Mouse (Mus musculus) stomach, embryonic 15.5 days (tissue): ENCODE measurements around the gene Cybc1. TPM values are rescaled to one million over a fixed set of nuclear protein-coding genes. Genes with fewer than 3 reads are reported as not detected.
A peak's percentile ranks its signal among the peaks of the same experiment; 100 is the strongest.

Experiments
- ATAC-seq: fragments of 200-750 bp; cut with Nextera tagmentation; 2 replicates; pipeline ENCODE4 v1.8.0; 2017; ENCODE audit warnings: low read depth, moderate number of reproducible peaks, moderate TSS enrichment; ENCODE audit not compliant: insufficient read depth, low FRiP score
- H3K27ac ChIP-seq: fragments of 300-500 bp; sonication (generic); 2 replicates; pipeline ENCODE4 v1.5.1; 2015; ENCODE audit warnings: mild to moderate bottlenecking, inconsistent platforms
- H3K27me3 ChIP-seq: fragments of 300-500 bp; sonication (generic); replicated peaks from 2 replicates; pipeline ENCODE4 v1.6.1; 2015; ENCODE audit warnings: inconsistent platforms
- H3K36me3 ChIP-seq: fragments of 300-500 bp; sonication (generic); 2 replicates; pipeline ENCODE4 v1.6.1; 2015; ENCODE audit warnings: inconsistent platforms
- H3K4me1 ChIP-seq: fragments of 300-500 bp; sonication (generic); 2 replicates; pipeline ENCODE4 v1.6.1; 2015; ENCODE audit warnings: inconsistent platforms
- H3K4me2 ChIP-seq: fragments of 300-500 bp; sonication (generic); 2 replicates; pipeline ENCODE4 v1.6.1; 2015; ENCODE audit warnings: mild to moderate bottlenecking, inconsistent platforms
- H3K4me3 ChIP-seq: fragments of 300-500 bp; sonication (generic); replicated peaks from 2 replicates; pipeline ENCODE4 v1.5.1; 2015; ENCODE audit warnings: inconsistent platforms
- H3K9ac ChIP-seq: fragments of 300-500 bp; sonication (generic); 2 replicates; pipeline ENCODE4 v1.6.1; 2015; ENCODE audit warnings: inconsistent platforms
- H3K9me3 ChIP-seq: fragments of 300-500 bp; sonication (generic); 2 replicates; pipeline ENCODE4 v1.6.1; 2016; ENCODE audit warnings: inconsistent platforms
- WGBS: fragments of 180-500 bp; shearing (Covaris S2); methylation state at CpG from one replicate; pipeline ENCODE4 v1.1.7; 2015; 5-methylcytosine and 5-hydroxymethylcytosine counted together
- polyA plus RNA-seq: library from polyadenylated mRNA; unstranded; fragments of >200 nt; fragmentation: Nextera tagmentation; extraction: Ambion mirVana; gene quantifications from 2 replicates; pipeline ENCODE4 v1.2.1, GENCODE M21; 2015

Gene Cybc1
- polyA plus RNA-seq: 32.5 and 34.6 TPM in 2 replicates

GRCm38 (mm10) chr11:121229018-121229439 is at the start of gene Cybc1:
TSS of gene Cybc1 (minus strand) at chr11:121229322.
- H3K4me3 ChIP-seq: peak within 1 kb of the TSS; percentile 79
- H3K27ac ChIP-seq: peak within 1 kb of the TSS; percentile 86
- peaks cover 12% of the 10 kb centered on the region for H3K4me1 ChIP-seq
- peaks cover 20% of the 10 kb centered on the region for H3K36me3 ChIP-seq
- H3K27me3 ChIP-seq: no peaks in the 10 kb centered on the region
- H3K9me3 ChIP-seq: no peaks in the 10 kb centered on the region
- ATAC-seq: peak; percentile 87
- H3K4me2 ChIP-seq: peak within 1 kb of the TSS; percentile 65
- H3K9ac ChIP-seq: peak within 1 kb of the TSS; percentile 53
- WGBS: under 1% methylated on average over 23 of the region's 23 CpGs

DNA sequence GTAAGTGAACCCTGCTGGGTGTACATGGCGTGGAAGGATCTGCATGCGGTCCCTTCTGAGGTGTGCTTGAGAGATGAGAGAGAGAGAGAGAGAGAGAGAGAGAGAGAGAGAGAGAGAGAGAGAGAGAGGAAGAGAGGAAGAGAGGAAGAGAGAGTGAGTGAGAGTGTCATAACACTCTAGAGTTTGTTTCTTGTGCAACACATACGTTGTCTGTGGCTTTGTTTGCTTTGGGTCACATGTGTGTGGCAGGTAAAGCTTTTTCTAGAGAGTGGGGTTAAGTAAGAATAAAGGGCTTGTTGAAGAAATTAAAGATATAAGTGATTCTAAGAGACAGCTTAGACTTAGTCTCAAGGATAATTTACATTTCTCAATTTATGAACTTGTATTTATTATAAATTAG is 48.9 kb upstream of the Cybc1 start:
- Histone ChIP-seq H3K9ac (no peak overlapping the region), H3K27ac (no peak overlapping the region), H3K9me3 (no peaks in the 10 kb centered on the region), H3K4me1 (no peaks in the 10 kb centered on the region), H3K4me3 (no peak overlapping the region), H3K27me3 (no peaks in the 10 kb centered on the region), H3K4me2 (no peak overlapping the region), H3K36me3 (no peaks in the 10 kb centered on the region)
- ATAC-seq: no peak
- 75% methylated on average over 3 of the region's 3 CpGs for WGBS

DNA sequence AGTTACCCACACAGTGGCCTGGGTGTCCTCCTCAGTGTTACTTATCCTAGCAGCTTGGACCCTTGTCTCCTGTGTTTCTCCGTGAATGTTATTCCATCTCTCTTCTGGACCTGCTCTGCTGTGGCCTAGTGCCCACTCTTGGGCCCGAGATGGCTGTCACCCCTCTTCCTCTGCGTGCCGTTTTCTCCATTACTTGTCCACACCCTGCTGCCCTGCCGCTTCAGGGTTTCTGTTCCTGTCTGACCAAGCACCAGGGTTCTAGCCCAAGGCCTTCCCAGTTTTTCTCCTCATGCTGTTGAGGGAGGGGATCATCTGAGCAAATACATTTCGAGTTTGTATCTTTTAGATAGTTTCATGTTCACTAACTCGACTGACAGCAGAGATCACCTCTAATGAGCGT is 48.4 kb upstream of the Cybc1 start:
- no peaks in the 10 kb centered on the region for H3K27me3 ChIP-seq
- H3K4me3 ChIP-seq: no peak overlapping the region
- no peak overlapping the region for H3K4me2 ChIP-seq
- H3K9me3 ChIP-seq: no peaks in the 10 kb centered on the region
- no peak for ATAC-seq
- H3K4me1 ChIP-seq: no peaks in the 10 kb centered on the region
- no peak overlapping the region for H3K9ac ChIP-seq
- 85% methylated on average over 8 of the region's 8 CpGs for WGBS
- no peaks in the 10 kb centered on the region for H3K36me3 ChIP-seq
- no peak overlapping the region for H3K27ac ChIP-seq

GRCm38 (mm10) chr11:121261074-121261473 is 32.0 kb upstream of the Cybc1 start:
- no peak overlapping the region for H3K27ac ChIP-seq
- H3K4me1 ChIP-seq: peaks cover 3% of the 10 kb centered on the region; the same call in 1 of the 2 replicates
- H3K36me3 ChIP-seq: peaks cover 15% of the 10 kb centered on the region; the same call in 1 of the 2 replicates
- no peaks in the 10 kb centered on the region for H3K9me3 ChIP-seq
- H3K9ac ChIP-seq: peak overlapping the region; percentile 97; the same call in 1 of the 2 replicates
- ATAC-seq: no peak
- peak overlapping the region; percentile 97 for H3K4me3 ChIP-seq
- H3K27me3 ChIP-seq: no peaks in the 10 kb centered on the region
- 43% methylated on average over 2 of the region's 2 CpGs for WGBS
- H3K4me2 ChIP-seq: peak overlapping the region; percentile 80

DNA sequence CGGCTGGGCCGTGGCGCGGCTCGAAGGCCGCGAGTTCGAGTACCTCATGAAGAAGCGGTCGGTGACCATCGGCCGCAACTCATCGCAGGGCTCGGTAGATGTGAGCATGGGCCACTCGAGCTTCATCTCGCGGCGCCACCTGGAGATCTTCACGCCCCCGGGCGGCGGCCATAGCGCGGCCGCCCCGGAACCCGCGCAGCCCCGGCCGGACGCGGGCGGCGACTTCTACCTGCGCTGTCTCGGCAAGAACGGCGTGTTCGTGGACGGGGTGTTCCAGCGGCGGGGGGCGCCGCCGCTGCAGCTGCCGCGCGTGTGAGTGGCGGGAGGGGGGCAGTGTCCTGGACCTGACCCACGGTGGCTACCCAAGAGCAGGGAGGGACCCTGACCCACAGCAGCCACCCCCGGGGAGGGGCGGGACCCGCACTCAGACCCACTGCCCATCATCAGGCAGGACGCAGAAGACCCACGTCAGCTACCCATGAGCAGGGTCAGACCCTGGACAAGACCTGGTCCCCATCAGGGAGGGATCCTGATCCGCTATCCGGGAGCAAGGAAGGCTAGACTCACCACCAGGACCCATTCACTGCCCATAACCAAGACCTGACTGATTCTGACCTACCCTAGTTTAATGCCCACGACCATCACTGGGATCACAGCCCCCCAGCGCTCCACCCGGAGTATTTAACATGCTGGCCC is 31.2 kb upstream of the Cybc1 start:
- Histone ChIP-seq H3K9ac (peak overlapping the region; percentile 97), H3K9me3 (no peaks in the 10 kb centered on the region), H3K36me3 (peaks cover 19% of the 10 kb centered on the region), H3K4me2 (peak overlapping the region; percentile 80), H3K4me3 (peak overlapping the region; percentile 97), H3K4me1 (peaks cover 3% of the 10 kb centered on the region; the same call in 1 of the 2 replicates), H3K27me3 (no peaks in the 10 kb centered on the region), H3K27ac (peak overlapping the region; percentile 79)
- ATAC-seq: peak; percentile 1; the same call in 1 of the 2 replicates
- under 1% methylated on average over 56 of the region's 60 CpGs for WGBS

DNA sequence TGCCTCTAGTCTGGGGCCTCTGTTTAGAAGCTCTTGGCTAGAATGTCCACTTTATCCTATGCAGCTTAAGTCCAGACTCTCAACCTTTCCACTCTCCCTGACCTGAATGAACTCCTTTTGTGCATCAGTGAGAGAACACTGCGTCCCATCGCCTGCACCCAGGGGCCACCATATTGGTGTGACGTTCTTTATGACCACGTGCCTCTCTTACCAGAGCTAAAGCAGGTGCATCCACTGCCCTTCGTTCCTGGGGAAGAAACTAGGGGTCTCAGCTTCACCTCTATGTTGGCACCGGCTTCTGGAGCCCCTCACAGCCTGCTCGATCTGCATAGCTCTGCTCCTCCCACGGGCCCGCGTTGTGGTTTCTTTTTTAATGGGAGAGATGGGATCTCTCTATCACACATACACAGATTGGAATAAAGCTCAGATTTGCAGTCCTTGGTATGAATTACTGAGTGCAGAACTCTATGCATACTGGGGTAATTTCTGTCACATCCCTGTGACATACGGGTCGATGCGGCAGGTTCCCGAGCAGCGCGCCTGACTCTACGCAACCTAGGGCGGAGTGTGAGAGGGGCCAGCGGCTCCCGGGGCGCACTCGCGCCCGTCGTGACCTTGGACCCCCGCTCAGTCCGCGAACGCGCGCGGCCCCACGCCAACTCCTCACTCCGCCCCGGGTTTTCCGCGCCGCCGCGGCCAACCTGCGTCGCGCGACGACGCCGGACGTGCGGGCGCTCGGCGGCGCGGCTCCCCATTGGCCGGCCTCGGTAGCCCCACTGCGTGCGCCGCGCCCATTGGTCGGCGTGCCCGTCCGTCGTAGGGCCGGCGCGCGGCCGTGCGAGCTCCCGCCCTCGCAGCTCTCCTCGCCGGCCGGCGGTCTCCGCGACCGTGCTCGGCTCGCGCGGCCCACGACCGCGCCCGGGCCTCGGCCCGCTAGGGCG is 30.3 kb upstream of the Cybc1 start, which contains the start of gene Foxk2:
Gene Foxk2, plus strand, starts transcription at position 831 of the 941 bp plus-strand sequence.
- H3K9ac ChIP-seq: peak within 1 kb of the TSS; percentile 97
- H3K36me3 ChIP-seq: peaks cover 20% of the 10 kb centered on the region
- WGBS: under 1% methylated on average over 81 of the region's 91 CpGs
- H3K4me2 ChIP-seq: peak within 1 kb of the TSS; percentile 84
- H3K4me3 ChIP-seq: peak within 1 kb of the TSS; percentile 97
- peak; percentile 99 for ATAC-seq
- peak within 1 kb of the TSS; percentile 88 for H3K27ac ChIP-seq
- peaks cover 3% of the 10 kb centered on the region; the same call in 1 of the 2 replicates for H3K4me1 ChIP-seq
- no peaks in the 10 kb centered on the region for H3K27me3 ChIP-seq
- no peaks in the 10 kb centered on the region for H3K9me3 ChIP-seq

DNA sequence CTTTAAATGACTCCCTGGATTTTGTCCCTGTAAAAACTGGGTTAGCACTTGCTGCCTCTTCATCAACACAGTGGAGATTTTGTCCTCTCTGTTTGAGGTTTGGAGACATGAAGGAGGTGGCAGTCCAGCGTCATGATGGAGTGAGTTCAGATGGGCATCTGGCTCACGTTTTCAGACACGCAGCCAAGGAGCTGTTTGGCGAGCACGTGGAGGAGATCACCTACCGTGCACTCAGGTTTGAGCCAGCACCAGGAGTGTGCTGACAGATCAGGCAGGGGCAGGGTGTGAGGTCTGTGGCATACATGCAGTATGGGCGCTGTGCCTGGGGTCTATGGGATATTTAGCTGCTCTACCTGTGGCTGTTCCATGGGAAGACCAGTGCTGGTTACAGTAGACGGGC is 21.1 kb upstream of the Cybc1 start:
- peaks cover 69% of the 10 kb centered on the region for H3K36me3 ChIP-seq
- WGBS: 88% methylated on average over 8 of the region's 8 CpGs
- H3K4me2 ChIP-seq: no peak overlapping the region
- ATAC-seq: no peak
- no peaks in the 10 kb centered on the region for H3K27me3 ChIP-seq
- no peak overlapping the region for H3K9ac ChIP-seq
- no peaks in the 10 kb centered on the region for H3K4me1 ChIP-seq
- H3K27ac ChIP-seq: no peak overlapping the region
- H3K4me3 ChIP-seq: no peak overlapping the region
- no peaks in the 10 kb centered on the region for H3K9me3 ChIP-seq

DNA sequence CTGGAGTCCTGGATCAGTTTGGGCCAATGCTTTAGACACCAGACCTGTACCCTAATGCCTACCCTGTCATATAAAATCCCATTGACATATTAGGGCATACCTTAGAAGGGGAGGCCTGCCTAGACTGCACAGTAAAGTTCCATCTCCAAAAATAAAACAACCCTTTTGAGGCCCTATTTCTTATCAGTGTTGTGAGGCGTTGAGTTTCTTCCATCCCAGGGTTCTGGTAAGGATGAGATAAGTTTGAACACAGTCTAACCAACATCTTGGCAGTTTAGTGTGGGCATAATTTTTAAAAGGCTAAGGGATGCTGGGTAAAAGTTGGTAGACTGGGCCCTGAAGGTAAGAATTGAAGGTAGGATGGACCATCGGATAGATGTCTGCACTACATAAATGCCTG is 10.5 kb upstream of the Cybc1 start:
- WGBS: 84% methylated on average over 2 of the region's 2 CpGs

DNA sequence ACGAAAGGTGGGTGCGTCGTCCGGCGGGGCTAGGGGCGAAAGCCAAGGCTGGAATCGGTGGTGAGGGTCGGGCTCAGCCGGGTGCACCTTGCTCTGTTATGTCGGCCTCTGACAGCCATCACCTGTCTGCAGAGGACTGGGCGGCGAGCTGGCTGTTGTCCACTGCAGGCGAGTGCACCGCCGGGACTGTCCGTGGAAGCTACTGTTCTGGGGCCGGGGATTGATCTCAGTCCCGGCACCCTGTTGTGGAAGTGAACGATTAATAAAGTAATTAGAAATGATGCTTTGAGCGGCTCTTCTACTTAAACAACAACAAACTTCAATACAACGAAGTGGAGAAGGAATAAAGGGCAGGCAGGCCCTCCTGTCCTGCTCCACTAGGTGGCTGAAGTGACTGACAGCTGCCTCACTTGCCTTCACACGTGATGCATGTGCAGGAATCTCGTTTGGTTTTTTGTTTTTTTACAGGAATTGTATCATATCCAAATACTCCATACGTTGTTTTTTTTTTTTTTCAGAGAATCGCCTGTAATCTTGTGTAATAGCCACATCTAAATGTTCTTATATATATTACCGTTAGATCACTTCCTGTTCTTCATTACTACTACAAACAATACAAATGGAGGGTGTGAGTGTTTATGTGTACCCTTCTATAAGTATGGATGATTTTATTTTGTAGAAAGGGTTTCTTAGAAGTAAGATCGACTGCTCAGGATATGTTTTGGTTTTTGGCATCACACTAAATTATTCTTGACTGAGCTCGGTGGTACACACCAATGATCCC is 8.4 kb upstream of the Cybc1 start:
- peak; percentile 24 for ATAC-seq
- WGBS: 3% methylated on average over 28 of the region's 28 CpGs

More for the DNA sequence above, 10.5 kb upstream of the Cybc1 start:
- Histone ChIP-seq H3K27me3 (no peaks in the 10 kb centered on the region), H3K9me3 (no peaks in the 10 kb centered on the region), H3K9ac (no peak overlapping the region), H3K4me1 (peaks cover 9% of the 10 kb centered on the region; the same call in 1 of the 2 replicates), H3K4me2 (no peak overlapping the region), H3K4me3 (no peak overlapping the region), H3K27ac (no peak overlapping the region), H3K36me3 (peaks cover 27% of the 10 kb centered on the region)
- no peak for ATAC-seq

GRCm38 (mm10) chr11:121236564-121237344 is 7.6 kb upstream of the Cybc1 start, which contains the start of gene Narf:
TSS of gene Narf (plus strand) at chr11:121237253.
- under 1% methylated on average over 50 of the region's 50 CpGs for WGBS
- ATAC-seq: peak; percentile 98

More for the DNA sequence above, 8.4 kb upstream of the Cybc1 start:
- peak overlapping the region; percentile 83 for H3K4me3 ChIP-seq
- H3K9ac ChIP-seq: peak overlapping the region; percentile 74
- peaks cover 15% of the 10 kb centered on the region; the same call in 1 of the 2 replicates for H3K36me3 ChIP-seq
- peak overlapping the region; percentile 55 for H3K4me2 ChIP-seq
- H3K27me3 ChIP-seq: no peaks in the 10 kb centered on the region
- H3K27ac ChIP-seq: peak overlapping the region; percentile 95
- H3K4me1 ChIP-seq: peaks cover 9% of the 10 kb centered on the region; the same call in 1 of the 2 replicates
- no peaks in the 10 kb centered on the region for H3K9me3 ChIP-seq

More at GRCm38 (mm10) chr11:121236564-121237344, 7.6 kb upstream of the Cybc1 start, which contains the start of gene Narf:
- Histone ChIP-seq H3K4me3 (peak within 1 kb of the TSS; percentile 83), H3K9me3 (no peaks in the 10 kb centered on the region), H3K36me3 (peaks cover 9% of the 10 kb centered on the region; the same call in 1 of the 2 replicates), H3K27me3 (no peaks in the 10 kb centered on the region), H3K4me2 (peak within 1 kb of the TSS; percentile 55), H3K27ac (peak within 1 kb of the TSS; percentile 99), H3K9ac (peak within 1 kb of the TSS; percentile 74), H3K4me1 (peaks cover 9% of the 10 kb centered on the region; the same call in 1 of the 2 replicates)
